Mouse (Mus musculus): ENCODE results near the gene Unc13c. TPM values are rescaled to one million over a fixed set of nuclear protein-coding genes. Genes with fewer than 3 reads are reported as not detected.
A peak's percentile ranks its signal among the peaks of the same experiment; 100 is the strongest.

The Unc13c gene
- polyA plus RNA-seq, 1 experiment: not detected

GRCm38 (mm10) chr9:73555354-73555753 lies 413.4 kb downstream of the Unc13c start:
- Histone ChIP-seq H3K4me1 (no peaks in the 10 kb centered on the region), H3K9me3 (no peaks in the 10 kb centered on the region), H3K27me3 (replicated peaks) (no peaks in the 10 kb centered on the region), H3K36me3 (replicated peaks; ENCODE audit: low read length) (no peaks in the 10 kb centered on the region), H3K4me3 (replicated peaks) (no peak overlapping the region)
- TF ChIP-seq GATA1 (IDR thresholded peaks at IDR 0.05; ENCODE audit: borderline replicate concordance, low read length) (no peak), FLI1 (IDR thresholded peaks at IDR 0.05; ENCODE audit: low read length) (no peak)

- no peak overlapping the region for H3K4me3 ChIP-seq (replicated peaks)
- no peaks in the 10 kb centered on the region for H3K36me3 ChIP-seq (replicated peaks; ENCODE audit: low read length)
- H3K9me3 ChIP-seq: no peaks in the 10 kb centered on the region
- no peaks in the 10 kb centered on the region for H3K4me1 ChIP-seq
- no peaks in the 10 kb centered on the region for H3K27me3 ChIP-seq (replicated peaks)
- no peak for TF ChIP-seq FLI1 (IDR thresholded peaks at IDR 0.05; ENCODE audit: low read length)
- no peak for TF ChIP-seq GATA1 (IDR thresholded peaks at IDR 0.05; ENCODE audit: borderline replicate concordance, low read length)
Measured at GRCm38 (mm10) chr9:73472568-73472967, 496.2 kb downstream of the Unc13c start.

- TF ChIP-seq GATA1 (IDR thresholded peaks at IDR 0.05; ENCODE audit: borderline replicate concordance, low read length) (no peak), FLI1 (IDR thresholded peaks at IDR 0.05; ENCODE audit: low read length) (no peak)
- H3K9me3 ChIP-seq: peaks cover 10% of the 10 kb centered on the region
- H3K4me3 ChIP-seq (replicated peaks): peak overlapping the region; percentile 18
- H3K27me3 ChIP-seq (replicated peaks): no peaks in the 10 kb centered on the region
- H3K36me3 ChIP-seq (replicated peaks; ENCODE audit: low read length): no peaks in the 10 kb centered on the region
- no peaks in the 10 kb centered on the region for H3K4me1 ChIP-seq
Measured at GRCm38 (mm10) chr9:73462027-73462426, 506.7 kb downstream of the Unc13c start.

GRCm38 (mm10) chr9:73450009-73450408 lies 518.8 kb downstream of the Unc13c start:
- peaks cover 14% of the 10 kb centered on the region for H3K9me3 ChIP-seq
- no peaks in the 10 kb centered on the region for H3K27me3 ChIP-seq (replicated peaks)
- H3K4me3 ChIP-seq (replicated peaks): no peak overlapping the region
- H3K36me3 ChIP-seq (replicated peaks; ENCODE audit: low read length): no peaks in the 10 kb centered on the region
- no peak for TF ChIP-seq FLI1 (IDR thresholded peaks at IDR 0.05; ENCODE audit: low read length)
- TF ChIP-seq GATA1 (IDR thresholded peaks at IDR 0.05; ENCODE audit: borderline replicate concordance, low read length): no peak
- no peaks in the 10 kb centered on the region for H3K4me1 ChIP-seq

- Histone ChIP-seq H3K9me3 (peaks cover 14% of the 10 kb centered on the region), H3K4me3 (replicated peaks) (no peak overlapping the region), H3K4me1 (no peaks in the 10 kb centered on the region), H3K27me3 (replicated peaks) (no peaks in the 10 kb centered on the region), H3K36me3 (replicated peaks; ENCODE audit: low read length) (no peaks in the 10 kb centered on the region)
- TF ChIP-seq FLI1 (IDR thresholded peaks at IDR 0.05; ENCODE audit: low read length): no peak
- TF ChIP-seq GATA1 (IDR thresholded peaks at IDR 0.05; ENCODE audit: borderline replicate concordance, low read length): no peak
Measured at GRCm38 (mm10) chr9:73449216-73449615, 519.5 kb downstream of the Unc13c start.

- no peaks in the 10 kb centered on the region for H3K27me3 ChIP-seq (replicated peaks)
- H3K4me3 ChIP-seq (replicated peaks): no peak overlapping the region
- no peaks in the 10 kb centered on the region for H3K9me3 ChIP-seq
- TF ChIP-seq GATA1 (IDR thresholded peaks at IDR 0.05; ENCODE audit: borderline replicate concordance, low read length) (no peak), FLI1 (IDR thresholded peaks at IDR 0.05; ENCODE audit: low read length) (no peak)
- no peaks in the 10 kb centered on the region for H3K4me1 ChIP-seq
- H3K36me3 ChIP-seq (replicated peaks; ENCODE audit: low read length): no peaks in the 10 kb centered on the region
Measured at GRCm38 (mm10) chr9:73431925-73432324, 536.8 kb downstream of the Unc13c start.

Other genes starting within 250 kb of the Unc13c start
- not detected in 2 replicates for gene Wdr72, start 141.4 kb upstream of the Unc13c start, polyA plus RNA-seq (2012; ENCODE audit: insufficient read depth, low replicate concordance)

Data from megakaryocyte, embryonic 14.5 days (primary cell).